In genomic region chr13:119314356-119314755, GRCm38 (mm10) we compare ENCODE assay signal across 17 mouse cellular contexts.
"Had no signal": no experiment of that assay in that cellular context is flagged by ENCODE, and none has a peak within 500 bp of the region (broad histone marks: within the 10 kb centered on the region; RNA-seq: fewer than 3 reads in every experiment).

No protein-coding gene starts in this region.

- H3K27ac ChIP-seq: liver, embryonic 13.5 days; liver, embryonic 15.5 days; macrophage; midbrain, embryonic 13.5 days; midbrain, embryonic 15.5 days; neural tube, embryonic 12.5 days; stomach, embryonic 15.5 days; stomach, postnatal 0 days had no signal

- ATAC-seq: liver, postnatal 0 days; midbrain, embryonic 13.5 days; midbrain, embryonic 15.5 days had no signal

- H3K36me3 ChIP-seq: liver, embryonic 13.5 days; liver, embryonic 15.5 days; midbrain, embryonic 13.5 days; midbrain, embryonic 15.5 days; neural tube, embryonic 12.5 days; stomach, embryonic 15.5 days had no signal

- H3K4me2 ChIP-seq: liver, embryonic 11.5 days; liver, embryonic 13.5 days; liver, embryonic 15.5 days; midbrain, embryonic 11.5 days; midbrain, embryonic 13.5 days; midbrain, embryonic 15.5 days; neural tube, embryonic 12.5 days; stomach, embryonic 15.5 days had no signal

- H3K4me3 ChIP-seq: liver, embryonic 13.5 days; liver, embryonic 15.5 days; megakaryocyte, embryonic 14.5 days; midbrain, embryonic 13.5 days; midbrain, embryonic 15.5 days; neural tube, embryonic 12.5 days; stomach, embryonic 15.5 days had no signal

- H3K27me3 ChIP-seq: liver, embryonic 13.5 days; liver, embryonic 15.5 days; megakaryocyte, embryonic 14.5 days; midbrain, embryonic 13.5 days; midbrain, embryonic 15.5 days; neural tube, embryonic 12.5 days; stomach, embryonic 15.5 days had no signal

- H3K9ac ChIP-seq: liver, embryonic 13.5 days; liver, embryonic 15.5 days; liver, postnatal 0 days; midbrain, embryonic 13.5 days; midbrain, embryonic 15.5 days; neural tube, embryonic 12.5 days; stomach, embryonic 15.5 days had no signal

- H3K9me3 ChIP-seq: liver, embryonic 13.5 days; liver, embryonic 15.5 days; megakaryocyte, embryonic 14.5 days; midbrain, embryonic 13.5 days; midbrain, embryonic 15.5 days; neural tube, embryonic 12.5 days; stomach, embryonic 15.5 days had no signal

- DNase-seq: liver; liver, embryonic 13.5 days; liver, postnatal 0 days; right cerebral cortex, postnatal 14 days; thymus, adult 2 months; thymus, postnatal 25 days; thymus, postnatal 4 days had no signal

- H3K4me1 ChIP-seq: liver, embryonic 13.5 days; liver, embryonic 15.5 days; megakaryocyte, embryonic 14.5 days; midbrain, embryonic 13.5 days; midbrain, embryonic 15.5 days; neural tube, embryonic 12.5 days; stomach, embryonic 15.5 days had no signal
